Mouse (Mus musculus): ENCODE data around the gene Mitf. TPM values are rescaled to one million over a fixed set of nuclear protein-coding genes. Genes with fewer than 3 reads are reported as not detected.
A peak's percentile ranks its signal among the peaks of the same experiment; 100 is the strongest.

Gene Mitf
- 1.1 and 1.2 TPM in 2 replicates for polyA plus RNA-seq (2015; fragmentation: Nextera tagmentation; extraction: Ambion mirVana)

- H3K9me3 ChIP-seq: no peaks in the 10 kb centered on the region
- peak within 1 kb of the TSS; percentile 72 for H3K4me3 ChIP-seq
- H3K4me1 ChIP-seq (replicated peaks): peaks cover 12% of the 10 kb centered on the region
- ATAC-seq (ENCODE audit: low read depth): peak; percentile 100
- peak within 1 kb of the TSS; percentile 100 for H3K4me2 ChIP-seq
- peaks cover 21% of the 10 kb centered on the region for H3K27me3 ChIP-seq
- H3K36me3 ChIP-seq: no peaks in the 10 kb centered on the region
- WGBS: under 1% methylated on average over 51 of the region's 51 CpGs
- H3K27ac ChIP-seq (replicated peaks): no peak within 1 kb of the TSS
- H3K9ac ChIP-seq: peak within 1 kb of the TSS; percentile 73
Measured at GRCm38 (mm10) chr6:97806781-97807743, at the start of gene Mitf. TSS of gene Mitf (plus strand) at chr6:97807052.

GRCm38 (mm10) chr6:97757361-97757760, 49.5 kb upstream of the Mitf start:
- Histone ChIP-seq H3K9ac (no peak overlapping the region), H3K4me1 (replicated peaks) (peaks cover 9% of the 10 kb centered on the region; the same call in 1 of the 2 replicates), H3K9me3 (no peaks in the 10 kb centered on the region), H3K4me3 (no peak overlapping the region), H3K27ac (replicated peaks) (no peak overlapping the region), H3K27me3 (0 out of 2 replicates have a peak, but pooled peaks cover 5% of the 10 kb centered on the region), H3K36me3 (no peaks in the 10 kb centered on the region), H3K4me2 (no peak overlapping the region)
- 87% methylated on average over 2 of the region's 2 CpGs for WGBS
- no peak for ATAC-seq (ENCODE audit: low read depth)

- 0 out of 2 replicates have a peak, but pooled peaks cover 5% of the 10 kb centered on the region for H3K27me3 ChIP-seq
- H3K4me3 ChIP-seq: no peak overlapping the region
- peaks cover 9% of the 10 kb centered on the region; the same call in 1 of the 2 replicates for H3K4me1 ChIP-seq (replicated peaks)
- no peak overlapping the region for H3K9ac ChIP-seq
- no peak overlapping the region for H3K27ac ChIP-seq (replicated peaks)
- 45% methylated on average over 3 of the region's 4 CpGs for WGBS
- H3K9me3 ChIP-seq: no peaks in the 10 kb centered on the region
- no peak overlapping the region for H3K4me2 ChIP-seq
- no peaks in the 10 kb centered on the region for H3K36me3 ChIP-seq
- no peak for ATAC-seq (ENCODE audit: low read depth)
Measured at GRCm38 (mm10) chr6:97758884-97759283, 48.0 kb upstream of the Mitf start.

- H3K4me3 ChIP-seq: no peak overlapping the region
Measured at GRCm38 (mm10) chr6:97759301-97759700, 47.6 kb upstream of the Mitf start.

GRCm38 (mm10) chr6:97761326-97761725, 45.5 kb upstream of the Mitf start:
- Histone ChIP-seq H3K4me2 (no peak overlapping the region), H3K27ac (replicated peaks) (no peak overlapping the region), H3K4me3 (no peak overlapping the region), H3K27me3 (no peaks in the 10 kb centered on the region), H3K4me1 (replicated peaks) (peaks cover 9% of the 10 kb centered on the region; the same call in 1 of the 2 replicates), H3K9me3 (no peaks in the 10 kb centered on the region), H3K9ac (no peak overlapping the region), H3K36me3 (no peaks in the 10 kb centered on the region)
- no peak for ATAC-seq (ENCODE audit: low read depth)
- WGBS: 9% methylated on average over 4 of the region's 4 CpGs

More at GRCm38 (mm10) chr6:97759301-97759700, 47.6 kb upstream of the Mitf start:
- Histone ChIP-seq H3K9me3 (no peaks in the 10 kb centered on the region), H3K4me1 (replicated peaks) (peaks cover 9% of the 10 kb centered on the region; the same call in 1 of the 2 replicates), H3K9ac (no peak overlapping the region), H3K27me3 (0 out of 2 replicates have a peak, but pooled peaks cover 2% of the 10 kb centered on the region), H3K4me2 (no peak overlapping the region), H3K27ac (replicated peaks) (no peak overlapping the region), H3K36me3 (no peaks in the 10 kb centered on the region)
- 24% methylated on average over 4 of the region's 4 CpGs for WGBS
- no peak for ATAC-seq (ENCODE audit: low read depth)

- 52% methylated on average over 3 of the region's 3 CpGs for WGBS
- Histone ChIP-seq H3K36me3 (no peaks in the 10 kb centered on the region), H3K27me3 (no peaks in the 10 kb centered on the region), H3K9ac (no peak overlapping the region), H3K4me2 (no peak overlapping the region), H3K9me3 (no peaks in the 10 kb centered on the region), H3K4me3 (no peak overlapping the region), H3K27ac (replicated peaks) (no peak overlapping the region), H3K4me1 (replicated peaks) (peaks cover 7% of the 10 kb centered on the region; the same call in 1 of the 2 replicates)
- ATAC-seq (ENCODE audit: low read depth): no peak
Measured at GRCm38 (mm10) chr6:97763970-97764369, 42.9 kb upstream of the Mitf start.

- no peak overlapping the region for H3K9ac ChIP-seq
- no peak for ATAC-seq (ENCODE audit: low read depth)
- WGBS: 87% methylated on average over 2 of the region's 2 CpGs
- H3K4me2 ChIP-seq: no peak overlapping the region
- no peak overlapping the region for H3K4me3 ChIP-seq
- no peaks in the 10 kb centered on the region for H3K27me3 ChIP-seq
- H3K9me3 ChIP-seq: no peaks in the 10 kb centered on the region
- no peak overlapping the region for H3K27ac ChIP-seq (replicated peaks)
- no peaks in the 10 kb centered on the region for H3K36me3 ChIP-seq
- H3K4me1 ChIP-seq (replicated peaks): no peaks in the 10 kb centered on the region
Measured at GRCm38 (mm10) chr6:97767836-97768235, 39.0 kb upstream of the Mitf start.

GRCm38 (mm10) chr6:97769549-97769948, 37.3 kb upstream of the Mitf start:
- Histone ChIP-seq H3K9me3 (no peaks in the 10 kb centered on the region), H3K4me3 (no peak overlapping the region), H3K27me3 (no peaks in the 10 kb centered on the region), H3K4me2 (no peak overlapping the region), H3K27ac (replicated peaks) (no peak overlapping the region), H3K4me1 (replicated peaks) (no peaks in the 10 kb centered on the region), H3K9ac (no peak overlapping the region), H3K36me3 (no peaks in the 10 kb centered on the region)
- WGBS: 86% methylated on average over 7 of the region's 7 CpGs
- no peak for ATAC-seq (ENCODE audit: low read depth)

GRCm38 (mm10) chr6:97781316-97781715, 25.5 kb upstream of the Mitf start:
- no peak overlapping the region for H3K4me2 ChIP-seq
- H3K27ac ChIP-seq (replicated peaks): no peak overlapping the region
- no peak overlapping the region for H3K9ac ChIP-seq
- H3K27me3 ChIP-seq: no peaks in the 10 kb centered on the region
- no peaks in the 10 kb centered on the region for H3K4me1 ChIP-seq (replicated peaks)
- no peaks in the 10 kb centered on the region for H3K9me3 ChIP-seq
- no peaks in the 10 kb centered on the region for H3K36me3 ChIP-seq
- ATAC-seq (ENCODE audit: low read depth): no peak
- 93% methylated on average over 5 of the region's 5 CpGs for WGBS
- no peak overlapping the region for H3K4me3 ChIP-seq

- 85% methylated on average over 6 of the region's 6 CpGs for WGBS
- Histone ChIP-seq H3K9ac (no peak overlapping the region), H3K9me3 (no peaks in the 10 kb centered on the region), H3K27me3 (no peaks in the 10 kb centered on the region), H3K4me2 (no peak overlapping the region), H3K4me3 (no peak overlapping the region), H3K4me1 (replicated peaks) (no peaks in the 10 kb centered on the region), H3K27ac (replicated peaks) (no peak overlapping the region), H3K36me3 (no peaks in the 10 kb centered on the region)
- no peak for ATAC-seq (ENCODE audit: low read depth)
Measured at GRCm38 (mm10) chr6:97782291-97782690, 24.6 kb upstream of the Mitf start.

GRCm38 (mm10) chr6:97786871-97787270, 20.0 kb upstream of the Mitf start:
- H3K36me3 ChIP-seq: no peaks in the 10 kb centered on the region
- H3K27ac ChIP-seq (replicated peaks): no peak overlapping the region
- ATAC-seq (ENCODE audit: low read depth): no peak
- H3K4me3 ChIP-seq: no peak overlapping the region
- H3K4me2 ChIP-seq: no peak overlapping the region
- 88% methylated on average over 4 of the region's 4 CpGs for WGBS
- no peak overlapping the region for H3K9ac ChIP-seq
- H3K4me1 ChIP-seq (replicated peaks): no peaks in the 10 kb centered on the region
- H3K9me3 ChIP-seq: no peaks in the 10 kb centered on the region
- H3K27me3 ChIP-seq: peaks cover 4% of the 10 kb centered on the region; the same call in 1 of the 2 replicates

- no peak overlapping the region for H3K27ac ChIP-seq (replicated peaks)
- peaks cover 4% of the 10 kb centered on the region; the same call in 1 of the 2 replicates for H3K27me3 ChIP-seq
- H3K9me3 ChIP-seq: no peaks in the 10 kb centered on the region
- H3K4me1 ChIP-seq (replicated peaks): no peaks in the 10 kb centered on the region
- no peak for ATAC-seq (ENCODE audit: low read depth)
- no peak overlapping the region for H3K4me3 ChIP-seq
- 88% methylated on average over 9 of the region's 9 CpGs for WGBS
- no peak overlapping the region for H3K9ac ChIP-seq
- no peak overlapping the region for H3K4me2 ChIP-seq
- no peaks in the 10 kb centered on the region for H3K36me3 ChIP-seq
Measured at GRCm38 (mm10) chr6:97788361-97788974, 18.4 kb upstream of the Mitf start.
